Mouse (Mus musculus) cerebellum, adult 9-11 months (tissue): ENCODE data around the gene Spop.
"Not testable (repeated sequence)": the region's sequence is repeated elsewhere in the genome, so short reads cannot be mapped to it uniquely, and the experiment has no call there.

ENCODE experiments used
- DNase-seq: peaks from one replicate; pipeline ENCODE4 v3.0.0; 2022

Spop gene

GRCm38 (mm10) chr11:95500836-95501235, 87.0 kb downstream of the Spop start:
- no peak for DNase-seq

- not testable (repeated sequence) for DNase-seq
Observed at GRCm38 (mm10) chr11:95501826-95502225, 87.9 kb downstream of the Spop start.

DNA sequence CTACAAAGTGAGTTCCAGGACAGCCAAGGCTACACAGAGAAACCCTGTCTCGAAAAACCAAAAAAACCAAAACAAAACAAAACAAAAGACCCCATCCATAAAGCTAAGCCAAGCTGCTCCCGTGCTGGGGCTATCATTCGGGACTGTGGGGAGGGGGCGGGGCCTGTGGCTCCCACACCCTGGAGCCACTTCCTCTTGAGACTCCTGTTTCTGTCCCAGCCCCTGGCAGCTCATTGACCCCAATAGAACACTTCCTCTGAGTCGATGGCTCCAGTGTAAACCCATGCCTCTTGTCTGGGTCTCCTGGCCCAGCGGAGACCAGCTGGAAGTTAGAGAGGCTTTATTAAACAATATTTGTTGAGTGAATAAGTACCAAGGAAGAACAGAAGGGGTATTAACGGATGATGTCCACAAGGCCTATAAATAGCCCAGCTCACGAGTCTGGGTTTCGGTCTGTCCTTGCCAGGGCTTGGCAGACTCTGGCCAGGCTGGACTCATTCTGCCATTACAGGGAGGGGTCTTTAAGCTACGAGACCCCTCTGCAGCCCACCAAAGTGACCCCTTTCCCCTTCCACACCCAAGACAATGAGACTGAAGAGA, 89.8 kb downstream of the Spop start:
- DNase-seq: no peak

DNA sequence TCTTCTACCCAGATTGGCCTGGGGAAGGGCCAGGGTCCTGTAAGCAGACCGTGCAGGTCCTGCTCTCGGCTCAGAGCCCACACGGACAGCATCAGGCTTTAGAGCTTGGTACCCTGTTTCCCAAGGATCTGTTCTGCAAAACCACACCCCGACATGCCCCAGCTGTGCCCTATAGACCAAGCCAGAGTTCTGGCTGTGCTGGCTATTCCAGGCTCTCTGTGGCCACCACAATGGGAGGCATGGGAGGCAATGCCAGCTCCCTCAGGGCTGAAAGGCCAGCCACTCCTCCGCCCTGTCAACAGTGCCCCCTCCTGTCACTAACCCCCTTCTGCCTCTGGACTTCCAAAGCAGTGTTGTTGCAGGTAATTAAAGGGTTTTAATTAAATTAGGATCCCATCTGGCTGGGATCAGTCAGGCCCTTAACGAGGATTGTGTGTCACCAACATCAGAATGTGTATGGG, 90.4 kb downstream of the Spop start:
- DNase-seq: no peak

DNA sequence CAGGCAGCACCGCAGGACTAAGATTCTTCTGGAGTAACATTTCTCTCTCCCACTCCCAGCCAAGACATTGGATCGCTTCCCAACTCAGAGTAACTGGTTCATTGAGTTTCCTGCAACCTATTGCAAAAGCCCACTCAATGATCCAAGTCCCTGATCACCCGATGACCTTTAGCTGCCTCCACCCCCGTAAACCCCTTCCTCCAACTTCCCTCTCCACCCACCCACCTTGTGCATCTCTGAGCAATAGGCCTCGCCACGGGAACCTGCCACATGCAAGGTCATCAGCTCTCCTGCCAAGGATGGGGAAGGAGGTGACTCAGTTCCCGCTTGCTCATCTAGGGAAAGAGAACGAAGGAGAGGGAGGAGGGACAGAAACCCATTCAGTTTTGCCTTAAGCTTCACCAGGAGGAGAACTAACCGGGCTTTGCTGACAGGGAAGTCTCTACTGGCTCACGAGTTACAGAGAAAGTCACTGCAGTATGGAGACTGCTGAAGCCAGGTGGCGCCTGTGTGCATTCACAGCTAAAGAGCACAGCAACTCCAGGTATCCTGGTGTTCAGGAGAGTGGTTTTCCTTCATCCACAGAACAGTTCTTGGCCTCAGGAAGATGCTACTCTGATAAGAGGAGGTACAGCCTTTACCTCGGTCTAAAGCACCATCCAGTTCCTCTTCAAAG, 93.3 kb downstream of the Spop start:
- DNase-seq: no peak

GRCm38 (mm10) chr11:95507785-95508184, 93.9 kb downstream of the Spop start:
- no peak for DNase-seq

DNA sequence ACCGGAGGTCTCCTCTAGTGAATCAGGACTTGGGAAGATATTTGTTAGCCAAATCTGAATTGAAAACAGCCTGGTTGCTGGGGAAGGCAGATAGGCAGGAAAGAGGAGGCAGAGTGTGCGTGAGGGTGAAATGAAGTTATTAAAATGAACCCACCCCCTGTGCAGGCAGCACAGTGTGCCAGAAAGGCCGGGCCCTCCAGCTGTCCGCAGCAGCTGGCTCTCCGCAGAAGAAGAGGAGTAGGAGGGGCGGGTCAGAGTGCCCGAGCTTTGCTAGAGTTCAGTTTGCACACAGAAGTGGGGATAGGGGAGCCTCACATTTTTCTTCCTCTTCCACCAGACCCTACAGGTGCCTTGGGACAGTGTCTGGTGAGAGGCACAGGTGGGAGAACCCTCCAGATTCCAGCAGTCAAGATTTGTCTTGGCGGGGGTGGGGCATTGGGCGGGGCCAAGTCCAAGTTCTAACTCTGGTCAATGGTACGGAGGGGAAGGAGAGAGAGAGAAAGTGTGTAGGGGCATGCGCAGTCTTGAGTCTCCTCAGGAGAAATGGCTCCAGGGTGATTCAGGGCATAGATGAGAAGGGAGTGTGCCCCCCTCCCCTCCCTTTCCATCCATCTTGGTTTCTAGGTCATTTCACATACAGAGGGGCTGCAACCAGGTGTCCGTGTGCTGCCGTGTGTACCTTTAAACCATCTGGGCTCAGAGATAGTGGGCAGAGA, 94.5 kb downstream of the Spop start:
- DNase-seq: no peak

DNA sequence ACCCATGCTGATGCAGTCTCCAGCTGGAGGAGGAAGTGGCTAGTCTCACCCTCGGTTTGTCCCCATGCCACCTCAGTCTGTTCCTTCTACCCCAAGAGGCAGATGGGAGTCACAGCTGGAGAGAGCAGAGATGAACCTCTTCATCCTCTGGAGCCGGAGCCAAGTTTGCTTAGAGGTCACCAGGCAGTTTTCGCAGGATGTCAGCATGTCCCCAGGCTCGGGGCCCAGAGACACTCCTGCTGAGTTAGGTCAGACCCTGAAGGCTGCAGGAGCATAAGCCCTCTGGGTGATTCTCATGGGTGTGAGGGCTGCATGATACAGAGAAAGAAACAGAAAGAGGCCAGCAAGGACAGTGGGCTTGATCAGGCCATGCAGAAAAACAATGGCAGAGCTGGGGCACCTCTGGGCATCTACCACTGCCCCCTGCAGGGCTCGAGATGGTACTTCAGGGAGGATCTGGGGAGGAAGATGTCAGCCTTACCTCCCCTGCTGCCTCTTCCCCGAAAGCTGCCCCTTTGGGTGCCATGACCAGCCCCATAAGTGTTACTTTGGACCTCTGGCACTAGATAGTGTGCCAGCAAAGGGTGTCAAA, 95.3 kb downstream of the Spop start:
- DNase-seq: no peak

DNA sequence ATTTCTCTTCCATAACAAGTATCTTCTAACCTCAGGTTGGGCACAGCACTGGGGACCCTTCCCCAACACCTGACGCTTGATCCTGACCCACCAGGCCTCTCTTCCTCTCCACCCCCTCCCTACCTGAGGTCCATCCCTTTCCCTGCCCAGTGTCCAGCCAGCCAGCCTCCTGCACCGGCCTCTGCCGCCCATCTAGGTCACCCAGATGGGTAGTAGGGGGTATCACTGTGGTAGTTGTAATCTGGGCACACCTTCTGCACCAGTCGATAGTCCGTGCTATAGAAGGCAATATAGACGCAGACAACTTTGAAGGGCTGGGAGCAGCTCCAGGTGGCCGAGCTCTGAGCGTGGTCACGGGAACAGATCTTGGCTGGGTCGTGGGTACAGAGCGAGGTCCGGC, 96.8 kb downstream of the Spop start:
- DNase-seq: no peak

DNA sequence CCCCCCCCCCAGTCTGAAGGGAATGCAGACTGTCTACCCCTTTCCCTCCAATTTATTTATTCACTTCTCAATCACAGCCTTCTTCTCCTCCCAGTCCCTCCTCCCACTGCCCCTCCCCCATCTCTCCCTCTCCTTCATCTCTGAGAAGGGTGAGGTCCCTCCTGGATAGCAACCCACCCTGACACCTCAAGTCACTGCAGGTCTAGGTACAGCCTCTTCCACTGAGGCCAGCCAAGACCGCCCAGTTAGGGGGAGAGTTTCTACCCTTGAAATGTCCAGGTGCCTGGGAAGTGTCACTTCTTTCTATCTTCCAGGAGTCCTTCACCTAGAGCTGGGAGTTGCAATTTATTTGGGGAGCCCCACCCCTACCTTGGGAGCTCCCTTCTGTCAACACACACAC, 98.0 kb downstream of the Spop start:
- DNase-seq: no peak

GRCm38 (mm10) chr11:95512383-95512782, 98.5 kb downstream of the Spop start:
- DNase-seq: no peak

DNA sequence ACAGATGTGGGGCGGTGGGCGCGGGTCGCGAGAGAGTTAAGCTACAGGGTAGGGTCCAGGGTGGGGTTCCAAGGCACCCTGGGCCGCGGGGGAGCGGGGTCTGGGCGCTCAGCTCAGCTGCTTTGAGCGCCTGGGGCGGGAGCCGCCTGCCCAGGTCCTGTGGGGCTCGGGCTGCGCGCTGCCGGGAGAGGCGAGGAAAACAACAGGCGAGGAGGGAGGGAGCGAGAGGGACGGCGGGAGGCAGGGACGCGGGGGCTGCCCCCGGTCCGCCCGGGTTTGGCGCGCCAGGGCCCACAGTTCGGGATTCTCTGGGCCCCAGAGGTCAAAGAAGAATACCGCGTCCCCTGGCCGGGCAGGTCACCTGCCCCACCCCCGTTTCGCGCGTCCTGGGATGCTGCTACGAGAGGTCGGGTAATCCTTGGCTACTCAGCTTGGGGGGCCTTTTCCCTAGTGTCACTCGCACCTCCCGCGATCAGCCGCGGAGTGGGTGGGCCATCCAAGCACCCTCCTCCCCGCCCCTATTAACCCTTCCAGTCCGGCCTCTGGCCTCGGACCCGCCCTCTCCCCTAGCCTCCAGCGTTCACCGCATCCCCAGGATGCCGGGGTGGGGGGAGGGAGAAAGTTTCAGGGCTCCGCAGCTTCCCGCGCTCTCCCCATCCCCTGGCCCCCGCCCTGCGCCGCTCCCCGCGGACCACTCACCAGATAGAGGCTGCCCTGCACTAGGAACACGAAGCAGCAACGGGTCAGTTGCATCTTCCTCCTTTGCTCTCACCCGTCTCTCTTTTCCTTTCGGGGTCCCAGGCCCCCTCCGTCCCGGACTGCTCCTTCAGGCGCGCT, 99.8 kb downstream of the Spop start:
- peak; percentile 75 for DNase-seq

- DNase-seq: peak; percentile 93
Observed at GRCm38 (mm10) chr11:95514298-95514861, 100.5 kb downstream of the Spop start, which contains the start of gene Nxph3. Gene Nxph3, minus strand, starts transcription at chr11:95514570.

DNA sequence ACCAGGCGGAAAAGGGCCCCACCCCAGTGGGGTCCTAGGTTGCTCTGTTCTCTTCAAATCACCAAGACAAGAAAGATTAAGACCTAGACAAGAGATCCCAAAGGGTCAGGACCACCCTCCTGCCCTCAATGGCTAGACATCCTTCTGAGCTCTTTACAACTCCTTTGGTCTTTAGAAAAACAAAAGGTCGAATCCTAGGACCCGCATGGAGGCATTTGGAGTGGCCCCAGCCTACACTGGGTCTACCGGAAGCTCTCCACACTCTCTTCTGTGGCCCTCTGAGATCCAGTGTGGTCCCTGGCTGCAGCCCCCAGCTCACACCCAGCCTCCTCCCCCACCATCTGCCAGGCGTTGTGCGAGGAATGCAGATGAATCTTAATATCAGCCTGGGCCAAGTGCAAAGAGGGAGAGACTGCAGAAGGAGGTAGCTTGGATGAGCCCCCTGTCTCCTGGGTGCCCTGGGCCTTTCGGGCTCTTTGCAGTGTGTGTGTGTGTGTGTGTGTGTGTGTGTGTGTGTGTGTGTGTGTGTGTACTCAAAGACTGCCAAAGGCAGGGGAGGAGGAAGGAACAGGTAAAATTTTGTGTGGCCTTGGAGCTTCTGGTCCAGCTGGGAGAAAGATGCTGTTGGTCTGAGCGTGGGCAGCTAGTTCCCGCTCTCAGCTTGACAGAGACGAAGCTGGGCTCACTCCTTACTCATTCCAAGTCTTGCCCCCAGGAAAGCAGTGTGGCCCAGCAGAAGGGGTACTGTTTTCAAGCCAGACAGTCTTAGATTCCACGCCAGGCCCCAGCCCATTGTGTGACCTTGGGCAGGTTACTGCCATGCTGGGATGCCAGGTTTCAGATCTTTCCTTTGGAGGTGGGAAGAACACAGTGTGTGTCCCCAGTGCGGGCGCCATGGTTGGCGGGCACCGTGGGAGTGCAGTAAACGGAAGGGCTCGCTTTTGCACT, 101.8 kb downstream of the Spop start:
- no peak for DNase-seq

- DNase-seq: no peak
Observed at GRCm38 (mm10) chr11:95516491-95516911, 102.6 kb downstream of the Spop start.

- no peak for DNase-seq
Observed at GRCm38 (mm10) chr11:95517162-95517561, 103.3 kb downstream of the Spop start.

GRCm38 (mm10) chr11:95519299-95519698, 105.4 kb downstream of the Spop start:
- DNase-seq: no peak

DNA sequence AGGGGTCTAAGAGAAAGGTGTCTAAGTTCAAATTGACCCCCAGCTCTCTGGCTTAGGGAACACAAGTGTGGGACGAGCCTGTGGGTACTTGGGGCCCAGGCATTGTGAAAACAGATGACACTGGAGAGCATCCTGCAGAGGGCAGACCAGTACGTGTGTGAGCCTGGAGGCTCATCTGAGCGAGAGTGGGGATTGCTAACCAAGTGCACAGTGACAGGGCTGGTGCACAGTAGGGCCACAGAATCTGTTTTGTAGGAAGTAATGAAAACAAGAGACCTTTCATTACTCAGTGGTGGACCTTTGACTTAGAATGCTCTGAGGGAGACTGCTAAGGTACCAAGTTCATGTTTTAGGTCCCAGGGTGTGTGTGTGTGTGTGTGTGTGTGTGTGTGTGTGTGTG, 106.1 kb downstream of the Spop start:
- DNase-seq: no peak

DNA sequence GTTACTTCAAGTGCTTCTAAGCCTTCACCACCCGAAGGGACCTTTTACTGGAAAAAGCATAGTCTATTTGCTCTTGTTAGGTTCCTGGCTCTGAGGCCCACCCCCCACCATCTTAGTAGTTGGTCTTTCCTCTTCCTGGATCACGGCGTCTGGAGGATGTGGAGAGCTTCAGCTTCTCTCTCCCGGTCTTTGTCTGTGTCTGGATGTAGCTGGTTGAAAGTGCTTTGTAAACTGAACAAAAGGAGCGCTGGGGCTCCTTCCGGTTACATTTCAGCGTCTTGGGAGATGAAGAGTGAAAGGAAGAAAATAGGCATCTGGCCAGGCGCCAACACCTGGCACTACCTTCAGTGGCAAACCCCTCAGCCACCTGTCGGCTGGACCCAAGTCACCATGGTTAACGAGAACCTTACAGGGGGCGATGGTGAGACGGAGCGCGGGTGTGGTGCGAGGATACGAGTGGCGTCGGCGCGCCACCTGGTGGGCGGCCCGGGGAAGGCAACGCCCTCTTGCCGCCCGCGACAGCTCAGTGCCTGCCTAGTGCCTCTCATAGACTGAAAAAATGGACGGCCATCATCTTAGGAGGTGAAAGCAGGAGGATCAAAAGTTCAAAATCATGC, 106.7 kb downstream of the Spop start:
- peak; percentile 91 for DNase-seq

GRCm38 (mm10) chr11:95521563-95521962, 107.7 kb downstream of the Spop start:
- peak; percentile 88 for DNase-seq

DNA sequence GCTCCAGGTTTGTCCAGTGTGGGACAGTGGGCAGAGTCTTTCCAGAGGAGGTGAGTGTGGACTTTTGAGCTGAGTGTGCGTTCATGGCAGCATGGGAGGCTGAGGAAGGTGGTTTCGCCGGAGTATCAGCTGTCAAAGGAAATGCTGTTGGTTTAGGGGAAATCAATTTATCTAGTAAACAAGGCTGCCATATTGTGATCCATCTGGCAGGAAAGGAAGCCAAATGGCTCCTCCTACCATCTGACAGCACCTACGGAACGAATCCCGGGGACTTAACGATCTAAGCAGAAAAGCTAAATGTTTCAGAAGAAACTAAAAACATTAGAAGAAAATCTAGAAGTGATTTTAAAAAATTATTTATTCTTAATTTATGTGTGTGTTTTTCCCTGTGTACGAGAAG, 113.4 kb downstream of the Spop start:
- DNase-seq: no peak
